Mouse (Mus musculus) C2C12 (cell line): ENCODE data around the gene Zfp772.
"Not testable (repeated sequence)": the region's sequence is repeated elsewhere in the genome, so short reads cannot be mapped to it uniquely, and the experiment has no call there.

ENCODE experiments used
- CEBPB ChIP-seq: IDR thresholded peaks from one replicate; pipeline ENCODE4 v1.6.1; 2011; ENCODE audit warnings: low read depth, mild to moderate bottlenecking, control low read depth, moderate library complexity
- CTCF ChIP-seq: IDR thresholded peaks from one replicate; pipeline ENCODE4 v1.5.1; 2011; ENCODE audit not compliant: control insufficient read depth, insufficient read depth, insufficient read length
- MAX ChIP-seq: IDR thresholded peaks from one replicate; pipeline ENCODE4 v1.6.1; 2011; ENCODE audit warnings: mild to moderate bottlenecking, control low read depth
- MYOG ChIP-seq: IDR thresholded peaks from one replicate; pipeline ENCODE4 v1.6.1; 2011; ENCODE audit not compliant: control insufficient read depth, insufficient read length; ENCODE audit errors: extremely low read depth
- USF1 ChIP-seq: IDR thresholded peaks from one replicate; pipeline ENCODE4 v1.6.1; 2011; ENCODE audit warnings: low read depth, mild to moderate bottlenecking, control low read depth, moderate library complexity

DNA sequence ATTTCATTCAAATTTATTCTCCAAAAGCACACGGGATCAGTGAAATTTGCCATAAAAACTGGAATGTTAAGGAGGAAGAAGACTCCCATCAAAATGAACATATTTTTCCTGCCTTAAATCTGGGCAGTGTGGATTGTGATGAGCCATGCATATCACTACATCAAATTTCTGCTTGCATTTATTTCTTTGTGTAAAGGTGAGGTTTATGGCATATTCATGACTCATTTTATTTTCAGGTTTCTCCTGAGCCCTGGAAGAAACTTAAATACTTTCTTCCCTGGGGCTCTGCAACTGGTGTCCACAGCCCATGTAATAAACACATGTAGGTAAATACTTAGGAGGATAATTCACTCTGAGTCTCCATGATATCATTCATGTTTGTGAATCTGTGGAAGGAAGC lies 37.4 kb upstream of the Zfp772 start, which contains the start of gene Vmn2r29:
- not testable (repeated sequence) for TF ChIP-seq CTCF, CEBPB, USF1, MAX, MYOG
